Mouse (Mus musculus): Measurements from ENCODE around the gene Mmrn2. TPM values are rescaled to one million over a fixed set of nuclear protein-coding genes. Genes with fewer than 3 reads are reported as not detected.

The Mmrn2 gene
- polyA plus RNA-seq, 1 experiment from 2014 or later: 6.2 TPM

GRCm38 (mm10) chr14:34429069-34429468, 53.8 kb downstream of the Mmrn2 start:
- no peak for DNase-seq (ENCODE audit: low spot score)
- WGBS: 94% methylated on average over 1 of the region's 1 CpGs
- Histone ChIP-seq H3K9ac (ENCODE audit: low read depth, low read length) (no peak overlapping the region), H3K27ac (ENCODE audit: low read depth, low read length) (no peak overlapping the region), H3K27me3 (replicated peaks; ENCODE audit: control insufficient read depth, insufficient read depth, low read length) (no peaks in the 10 kb centered on the region), H3K36me3 (ENCODE audit: control insufficient read depth, insufficient read depth, low read length) (peaks cover 3% of the 10 kb centered on the region; the same call in 1 of the 2 replicates), H3K4me3 (ENCODE audit: low read depth, low read length) (no peak overlapping the region), H3K9me3 (ENCODE audit: control insufficient read depth, low read length) (no peaks in the 10 kb centered on the region), H3K4me2 (no peak overlapping the region), H3K4me1 (replicated peaks; ENCODE audit: control insufficient read depth, insufficient read depth, low read length) (no peaks in the 10 kb centered on the region)
- no peak for ATAC-seq (replicated peaks; ENCODE audit: low FRiP score)

- Histone ChIP-seq H3K9me3 (ENCODE audit: control insufficient read depth, low read length) (no peaks in the 10 kb centered on the region), H3K4me3 (ENCODE audit: low read depth, low read length) (no peak overlapping the region), H3K36me3 (ENCODE audit: control insufficient read depth, insufficient read depth, low read length) (peaks cover 3% of the 10 kb centered on the region; the same call in 1 of the 2 replicates), H3K9ac (ENCODE audit: low read depth, low read length) (no peak overlapping the region), H3K27me3 (replicated peaks; ENCODE audit: control insufficient read depth, insufficient read depth, low read length) (no peaks in the 10 kb centered on the region), H3K27ac (ENCODE audit: low read depth, low read length) (no peak overlapping the region), H3K4me1 (replicated peaks; ENCODE audit: control insufficient read depth, insufficient read depth, low read length) (no peaks in the 10 kb centered on the region), H3K4me2 (no peak overlapping the region)
- ATAC-seq (replicated peaks; ENCODE audit: low FRiP score) (no peak), DNase-seq (ENCODE audit: low spot score) (no peak)
- 91% methylated on average over 3 of the region's 3 CpGs for WGBS
Measured at GRCm38 (mm10) chr14:34440526-34441066, 65.3 kb downstream of the Mmrn2 start.

- DNase-seq (ENCODE audit: low spot score): no peak
- Histone ChIP-seq H3K9ac (ENCODE audit: low read depth, low read length) (no peak overlapping the region), H3K4me3 (ENCODE audit: low read depth, low read length) (no peak overlapping the region), H3K27me3 (replicated peaks; ENCODE audit: control insufficient read depth, insufficient read depth, low read length) (no peaks in the 10 kb centered on the region), H3K36me3 (ENCODE audit: control insufficient read depth, insufficient read depth, low read length) (peaks cover 6% of the 10 kb centered on the region; the same call in 1 of the 2 replicates), H3K4me2 (no peak overlapping the region), H3K27ac (ENCODE audit: low read depth, low read length) (no peak overlapping the region), H3K4me1 (replicated peaks; ENCODE audit: control insufficient read depth, insufficient read depth, low read length) (no peaks in the 10 kb centered on the region), H3K9me3 (ENCODE audit: control insufficient read depth, low read length) (no peaks in the 10 kb centered on the region)
- ATAC-seq (replicated peaks; ENCODE audit: low FRiP score): no peak
- 80% methylated on average over 4 of the region's 4 CpGs for WGBS
Measured at GRCm38 (mm10) chr14:34442531-34442930, 67.3 kb downstream of the Mmrn2 start.

- Histone ChIP-seq H3K9ac (ENCODE audit: low read depth, low read length) (no peak overlapping the region), H3K9me3 (ENCODE audit: control insufficient read depth, low read length) (no peaks in the 10 kb centered on the region), H3K4me2 (no peak overlapping the region), H3K4me1 (replicated peaks; ENCODE audit: control insufficient read depth, insufficient read depth, low read length) (no peaks in the 10 kb centered on the region), H3K36me3 (ENCODE audit: control insufficient read depth, insufficient read depth, low read length) (peaks cover 8% of the 10 kb centered on the region; the same call in 1 of the 2 replicates), H3K27ac (ENCODE audit: low read depth, low read length) (no peak overlapping the region), H3K4me3 (ENCODE audit: low read depth, low read length) (no peak overlapping the region), H3K27me3 (replicated peaks; ENCODE audit: control insufficient read depth, insufficient read depth, low read length) (no peaks in the 10 kb centered on the region)
- WGBS: 81% methylated on average over 5 of the region's 5 CpGs
- DNase-seq (ENCODE audit: low spot score) (no peak), ATAC-seq (replicated peaks; ENCODE audit: low FRiP score) (no peak)
Measured at GRCm38 (mm10) chr14:34444368-34444767, 69.1 kb downstream of the Mmrn2 start.

GRCm38 (mm10) chr14:34444924-34445323, 69.7 kb downstream of the Mmrn2 start:
- Histone ChIP-seq H3K27me3 (replicated peaks; ENCODE audit: control insufficient read depth, insufficient read depth, low read length) (no peaks in the 10 kb centered on the region), H3K4me2 (no peak overlapping the region), H3K4me3 (ENCODE audit: low read depth, low read length) (no peak overlapping the region), H3K36me3 (ENCODE audit: control insufficient read depth, insufficient read depth, low read length) (peaks cover 8% of the 10 kb centered on the region; the same call in 1 of the 2 replicates), H3K27ac (ENCODE audit: low read depth, low read length) (no peak overlapping the region), H3K9ac (ENCODE audit: low read depth, low read length) (no peak overlapping the region), H3K9me3 (ENCODE audit: control insufficient read depth, low read length) (no peaks in the 10 kb centered on the region), H3K4me1 (replicated peaks; ENCODE audit: control insufficient read depth, insufficient read depth, low read length) (no peaks in the 10 kb centered on the region)
- no peak for ATAC-seq (replicated peaks; ENCODE audit: low FRiP score)
- no peak for DNase-seq (ENCODE audit: low spot score)

- Histone ChIP-seq H3K27me3 (replicated peaks; ENCODE audit: control insufficient read depth, insufficient read depth, low read length) (no peaks in the 10 kb centered on the region), H3K9me3 (ENCODE audit: control insufficient read depth, low read length) (no peaks in the 10 kb centered on the region), H3K4me3 (ENCODE audit: low read depth, low read length) (no peak overlapping the region), H3K4me1 (replicated peaks; ENCODE audit: control insufficient read depth, insufficient read depth, low read length) (no peaks in the 10 kb centered on the region), H3K9ac (ENCODE audit: low read depth, low read length) (no peak overlapping the region), H3K27ac (ENCODE audit: low read depth, low read length) (no peak overlapping the region), H3K36me3 (ENCODE audit: control insufficient read depth, insufficient read depth, low read length) (peaks cover 8% of the 10 kb centered on the region; the same call in 1 of the 2 replicates), H3K4me2 (no peak overlapping the region)
- DNase-seq (ENCODE audit: low spot score) (no peak), ATAC-seq (replicated peaks; ENCODE audit: low FRiP score) (no peak)
- WGBS: 82% methylated on average over 3 of the region's 3 CpGs
Measured at GRCm38 (mm10) chr14:34445348-34445747, 70.1 kb downstream of the Mmrn2 start.

GRCm38 (mm10) chr14:34446624-34447023, 71.4 kb downstream of the Mmrn2 start:
- no peak for ATAC-seq (replicated peaks; ENCODE audit: low FRiP score)
- no peak overlapping the region for H3K27ac ChIP-seq (ENCODE audit: low read depth, low read length)

GRCm38 (mm10) chr14:34447659-34448058, 72.4 kb downstream of the Mmrn2 start:
- ATAC-seq (replicated peaks; ENCODE audit: low FRiP score): no peak
- Histone ChIP-seq H3K36me3 (ENCODE audit: control insufficient read depth, insufficient read depth, low read length) (peaks cover 5% of the 10 kb centered on the region; the same call in 1 of the 2 replicates), H3K4me3 (ENCODE audit: low read depth, low read length) (no peak overlapping the region), H3K9ac (ENCODE audit: low read depth, low read length) (no peak overlapping the region), H3K27ac (ENCODE audit: low read depth, low read length) (no peak overlapping the region), H3K9me3 (ENCODE audit: control insufficient read depth, low read length) (no peaks in the 10 kb centered on the region), H3K4me2 (no peak overlapping the region), H3K4me1 (replicated peaks; ENCODE audit: control insufficient read depth, insufficient read depth, low read length) (no peaks in the 10 kb centered on the region), H3K27me3 (replicated peaks; ENCODE audit: control insufficient read depth, insufficient read depth, low read length) (no peaks in the 10 kb centered on the region)
- DNase-seq (ENCODE audit: low spot score): no peak
- 88% methylated on average over 4 of the region's 4 CpGs for WGBS

More at GRCm38 (mm10) chr14:34446624-34447023, 71.4 kb downstream of the Mmrn2 start:
- no peaks in the 10 kb centered on the region for H3K9me3 ChIP-seq (ENCODE audit: control insufficient read depth, low read length)
- no peak overlapping the region for H3K9ac ChIP-seq (ENCODE audit: low read depth, low read length)
- H3K4me1 ChIP-seq (replicated peaks; ENCODE audit: control insufficient read depth, insufficient read depth, low read length): no peaks in the 10 kb centered on the region
- H3K4me3 ChIP-seq (ENCODE audit: low read depth, low read length): no peak overlapping the region
- no peak for DNase-seq (ENCODE audit: low spot score)
- 88% methylated on average over 6 of the region's 6 CpGs for WGBS
- no peak overlapping the region for H3K4me2 ChIP-seq
- H3K36me3 ChIP-seq (ENCODE audit: control insufficient read depth, insufficient read depth, low read length): peaks cover 5% of the 10 kb centered on the region; the same call in 1 of the 2 replicates
- H3K27me3 ChIP-seq (replicated peaks; ENCODE audit: control insufficient read depth, insufficient read depth, low read length): no peaks in the 10 kb centered on the region

- H3K27ac ChIP-seq (ENCODE audit: low read depth, low read length): no peak overlapping the region
- H3K36me3 ChIP-seq (ENCODE audit: control insufficient read depth, insufficient read depth, low read length): peaks cover 5% of the 10 kb centered on the region; the same call in 1 of the 2 replicates
- DNase-seq (ENCODE audit: low spot score): no peak
- H3K4me2 ChIP-seq: no peak overlapping the region
- ATAC-seq (replicated peaks; ENCODE audit: low FRiP score): no peak
- no peak overlapping the region for H3K4me3 ChIP-seq (ENCODE audit: low read depth, low read length)
- H3K4me1 ChIP-seq (replicated peaks; ENCODE audit: control insufficient read depth, insufficient read depth, low read length): no peaks in the 10 kb centered on the region
- no peak overlapping the region for H3K9ac ChIP-seq (ENCODE audit: low read depth, low read length)
- H3K27me3 ChIP-seq (replicated peaks; ENCODE audit: control insufficient read depth, insufficient read depth, low read length): no peaks in the 10 kb centered on the region
- no peaks in the 10 kb centered on the region for H3K9me3 ChIP-seq (ENCODE audit: control insufficient read depth, low read length)
Measured at GRCm38 (mm10) chr14:34448398-34448797, 73.1 kb downstream of the Mmrn2 start.

Data from liver, embryonic 11.5 days (tissue).